Mouse (Mus musculus) G1E (cell line): ENCODE results near the gene Tpra1. TPM values are rescaled to one million over a fixed set of nuclear protein-coding genes. Genes with fewer than 3 reads are reported as not detected.
A peak's percentile ranks its signal among the peaks of the same experiment; 100 is the strongest.

ENCODE experiments used
- ATAC-seq: 2 replicates; pipeline ENCODE4 v1.8.0; 2016; ENCODE audit warnings: mild to moderate bottlenecking; ENCODE audit not compliant: insufficient number of reproducible peaks, poor library complexity, low FRiP score, severe bottlenecking; ENCODE audit errors: extremely low read depth
- DNase-seq: peaks from one replicate; pipeline ENCODE4 v3.0.0; 2012; ENCODE audit warnings: low spot score
- H3K27me3 ChIP-seq: 2 replicates; pipeline ENCODE4 v1.6.1; 2012; ENCODE audit warnings: mild to moderate bottlenecking, low read length, inconsistent platforms; ENCODE audit not compliant: insufficient read depth
- H3K36me3 ChIP-seq: replicated peaks from 2 replicates; pipeline ENCODE3; 2012; ENCODE audit warnings: mild to moderate bottlenecking, inconsistent platforms
- H3K4me1 ChIP-seq: 2 replicates; pipeline ENCODE4 v1.6.1; 2012; ENCODE audit warnings: low read depth, low read length, inconsistent platforms, mixed read lengths; ENCODE audit not compliant: insufficient read depth
- H3K4me3 ChIP-seq: 2 replicates; pipeline ENCODE4 v1.5.1; 2012; ENCODE audit warnings: low read depth, mild to moderate bottlenecking, inconsistent platforms, low read length, moderate library complexity, mixed read lengths
- H3K9me3 ChIP-seq: replicated peaks from 2 replicates; pipeline ENCODE4 v1.6.1; 2012; ENCODE audit warnings: inconsistent platforms
- CTCF ChIP-seq: IDR thresholded peaks from 2 replicates; pipeline ENCODE4 v1.5.1; 2012; ENCODE audit warnings: low read depth, low read length, inconsistent platforms, mixed read lengths
- GATA1 ChIP-seq: IDR thresholded peaks from 2 replicates; pipeline ENCODE4 v1.6.1; 2012; ENCODE audit warnings: borderline replicate concordance, low read length, inconsistent platforms, mixed read lengths
- GATA2 ChIP-seq: IDR thresholded peaks from 2 replicates; pipeline ENCODE4 v1.6.1; 2012; ENCODE audit warnings: low read depth, low read length, inconsistent platforms, borderline replicate concordance
- POLR2AphosphoS5 ChIP-seq: IDR thresholded peaks from 2 replicates; pipeline ENCODE4 v1.6.1; 2012; ENCODE audit warnings: low read depth, low read length, inconsistent platforms; ENCODE audit not compliant: insufficient replicate concordance
- TAL1 ChIP-seq: conservative IDR thresholded peaks from 2 replicates; pipeline ENCODE4 v1.6.1; 2012; ENCODE audit warnings: low read depth, low read length, inconsistent platforms, mixed read lengths
- polyA plus RNA-seq: library from polyadenylated mRNA; stranded (reverse); fragments of >175 nt; gene quantifications from 2 replicates; pipeline ENCODE4 v1.2.3, GENCODE M21; 2012
- total RNA-seq, 2 experiments: library from RNA; stranded (forward) in 1 of 2; stranded (reverse) in 1 of 2; fragments of 200-1000 nt in 1 of 2; fragments of >200 nt in 1 of 2; fragmentation: Nextera tagmentation in 1 of 2; gene quantifications; 2 replicates each; pipeline ENCODE4 v1.2.3; 2014 to 2017

Tpra1 gene
- total and polyA plus RNA-seq, 3 experiments: 25.9 to 70.6 (median 30.5) TPM

DNA sequence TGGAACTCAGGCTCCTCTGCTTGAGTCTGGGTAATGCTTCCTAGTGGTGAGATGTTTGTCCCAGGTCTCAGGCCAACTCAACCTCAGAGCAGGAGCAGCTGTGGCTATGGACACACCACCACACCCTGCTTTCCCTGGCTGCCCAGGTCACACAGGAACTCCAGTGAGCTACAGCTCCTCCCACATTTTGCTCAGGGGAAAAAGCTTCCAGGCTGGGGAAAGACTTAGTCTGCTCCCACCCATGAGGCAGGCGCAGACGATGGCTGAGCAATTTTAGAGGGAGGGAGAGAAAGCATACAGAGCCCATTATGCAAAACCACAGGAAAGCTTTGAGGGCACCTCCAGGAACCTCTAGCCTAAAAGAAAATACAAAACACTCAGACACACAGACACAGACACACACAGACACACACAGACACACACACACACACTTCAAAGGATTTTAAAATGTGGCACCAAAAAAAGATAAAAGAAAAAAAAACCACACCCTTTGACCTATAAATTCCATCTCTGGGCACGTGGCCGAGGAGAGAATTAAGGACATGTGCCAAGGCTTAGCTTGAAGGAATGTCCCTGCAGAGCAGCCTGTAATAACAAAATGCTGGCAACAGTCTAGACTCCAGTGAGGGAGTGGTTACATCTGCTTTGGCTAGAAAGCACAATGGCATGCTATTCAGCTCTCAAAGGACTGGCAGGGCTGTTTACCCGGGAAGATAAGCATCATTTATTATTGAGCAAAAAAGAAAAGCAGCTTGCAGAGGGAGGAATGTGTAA lies 22.6 kb downstream of the Tpra1 start:
- no peak for ATAC-seq
- Histone ChIP-seq H3K36me3 (no peaks in the 10 kb centered on the region), H3K9me3 (no peaks in the 10 kb centered on the region), H3K4me3 (no peak overlapping the region), H3K27me3 (peaks cover 40% of the 10 kb centered on the region), H3K4me1 (peaks cover 15% of the 10 kb centered on the region)
- no peak for DNase-seq
- TF ChIP-seq CTCF: no peak
- no peak for TF ChIP-seq POLR2AphosphoS5
- TF ChIP-seq TAL1: no peak
- TF ChIP-seq GATA2: no peak
- no peak for TF ChIP-seq GATA1

DNA sequence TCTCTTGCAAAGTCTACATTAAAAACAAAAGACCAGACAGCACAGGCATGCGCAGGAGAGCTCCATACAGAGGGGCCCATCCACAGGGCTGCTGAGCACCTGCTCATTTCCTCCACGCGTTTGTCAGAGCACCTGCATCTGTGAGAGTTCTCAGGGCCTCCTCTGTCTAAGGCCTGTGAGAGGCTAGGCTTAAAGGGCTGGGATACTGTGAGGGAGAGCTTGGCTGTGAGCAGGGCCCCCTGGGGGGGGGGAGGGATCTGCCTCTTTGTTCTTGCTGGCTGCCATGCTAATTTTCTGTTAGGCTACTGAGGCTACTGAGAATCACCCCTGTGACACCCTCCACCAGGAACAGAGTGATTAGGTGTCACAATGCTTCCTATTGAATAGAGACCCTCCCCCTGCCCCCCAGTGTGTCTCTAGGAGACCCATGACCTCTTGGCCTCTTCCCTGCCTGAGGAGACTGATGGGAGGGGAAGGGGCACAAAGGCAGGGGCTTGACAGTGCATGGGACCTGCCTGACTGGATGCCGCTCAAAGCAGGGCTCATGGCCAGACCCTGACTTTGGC lies 23.7 kb downstream of the Tpra1 start:
- H3K9me3 ChIP-seq: no peaks in the 10 kb centered on the region

GRCm38 (mm10) chr6:88926870-88927269 lies 24.8 kb downstream of the Tpra1 start:
- ATAC-seq (peak; percentile 22; the same call in 1 of the 2 replicates), DNase-seq (no peak)
- H3K36me3 ChIP-seq: no peaks in the 10 kb centered on the region
- no peak overlapping the region for H3K4me3 ChIP-seq
- peaks cover 53% of the 10 kb centered on the region for H3K27me3 ChIP-seq
- H3K9me3 ChIP-seq: no peaks in the 10 kb centered on the region
- peaks cover 3% of the 10 kb centered on the region for H3K4me1 ChIP-seq
- TF ChIP-seq POLR2AphosphoS5 (no peak), GATA2 (no peak), TAL1 (no peak), GATA1 (no peak), CTCF (no peak)

More for the DNA sequence above, 23.7 kb downstream of the Tpra1 start:
- DNase-seq (no peak), ATAC-seq (no peak)
- no peak overlapping the region for H3K4me3 ChIP-seq
- TF ChIP-seq TAL1 (no peak), CTCF (no peak), POLR2AphosphoS5 (no peak), GATA2 (no peak), GATA1 (no peak)
- peaks cover 5% of the 10 kb centered on the region for H3K4me1 ChIP-seq
- H3K27me3 ChIP-seq: peaks cover 50% of the 10 kb centered on the region
- H3K36me3 ChIP-seq: no peaks in the 10 kb centered on the region

GRCm38 (mm10) chr6:88927595-88927994 lies 25.5 kb downstream of the Tpra1 start:
- ATAC-seq (no peak), DNase-seq (peak; percentile 29)
- Histone ChIP-seq H3K4me1 (peaks cover 3% of the 10 kb centered on the region), H3K9me3 (no peaks in the 10 kb centered on the region), H3K27me3 (peaks cover 60% of the 10 kb centered on the region), H3K36me3 (no peaks in the 10 kb centered on the region), H3K4me3 (no peak overlapping the region)
- no peak for TF ChIP-seq GATA1
- TF ChIP-seq CTCF: peak; percentile 73
- TF ChIP-seq POLR2AphosphoS5: no peak
- no peak for TF ChIP-seq GATA2

GRCm38 (mm10) chr6:88928026-88928425 lies 26.0 kb downstream of the Tpra1 start:
- TF ChIP-seq GATA1: no peak
- TF ChIP-seq CTCF: no peak
- no peak for TF ChIP-seq GATA2
- TF ChIP-seq TAL1: no peak
- TF ChIP-seq POLR2AphosphoS5: no peak
- peaks cover 62% of the 10 kb centered on the region for H3K27me3 ChIP-seq
- H3K4me1 ChIP-seq: peaks cover 3% of the 10 kb centered on the region
- no peak for DNase-seq
- H3K9me3 ChIP-seq: no peaks in the 10 kb centered on the region
- no peak for ATAC-seq
- no peak overlapping the region for H3K4me3 ChIP-seq
- H3K36me3 ChIP-seq: no peaks in the 10 kb centered on the region

GRCm38 (mm10) chr6:88928576-88928975 lies 26.5 kb downstream of the Tpra1 start:
- Histone ChIP-seq H3K9me3 (no peaks in the 10 kb centered on the region), H3K36me3 (no peaks in the 10 kb centered on the region), H3K27me3 (peaks cover 62% of the 10 kb centered on the region), H3K4me3 (no peak overlapping the region), H3K4me1 (peaks cover 3% of the 10 kb centered on the region)
- DNase-seq (no peak), ATAC-seq (no peak)
- TF ChIP-seq CTCF (no peak), GATA1 (no peak), POLR2AphosphoS5 (no peak), GATA2 (no peak), TAL1 (no peak)
